Mouse (Mus musculus) heart, embryonic 10.5 days (tissue): ENCODE measurements around the gene Abca7. TPM values are rescaled to one million over a fixed set of nuclear protein-coding genes. Genes with fewer than 3 reads are reported as not detected.

Source experiments
- DNase-seq: peaks from one replicate; pipeline ENCODE4 v3.0.0-alpha.2; 2017; ENCODE audit warnings: low spot score
- H3K27ac ChIP-seq: fragments of 300-500 bp; sonication (generic); 2 replicates; pipeline ENCODE4 v1.5.1; 2016; ENCODE audit warnings: mild to moderate bottlenecking
- H3K27me3 ChIP-seq: fragments of 300-500 bp; sonication (generic); 2 replicates; pipeline ENCODE4 v1.6.1; 2016; ENCODE audit warnings: mild to moderate bottlenecking; ENCODE audit not compliant: poor library complexity, insufficient read depth, severe bottlenecking
- H3K36me3 ChIP-seq: fragments of 300-500 bp; sonication (generic); 2 replicates; pipeline ENCODE4 v1.6.1; 2016; ENCODE audit warnings: mild to moderate bottlenecking, moderate library complexity
- H3K4me1 ChIP-seq: fragments of 300-500 bp; sonication (generic); 2 replicates; pipeline ENCODE4 v1.6.1; 2016; ENCODE audit warnings: mild to moderate bottlenecking
- H3K4me3 ChIP-seq: fragments of 300-500 bp; sonication (generic); 2 replicates; pipeline ENCODE4 v1.5.1; 2016; ENCODE audit warnings: mild to moderate bottlenecking, moderate library complexity
- H3K9me3 ChIP-seq: fragments of 300-500 bp; sonication (generic); 2 replicates; pipeline ENCODE4 v1.6.1; 2016; ENCODE audit warnings: mild to moderate bottlenecking, moderate library complexity
- WGBS: fragments of 180-500 bp; shearing (Covaris S2); methylation state at CpG from one replicate; pipeline ENCODE4 v1.1.7; 2016; 5-methylcytosine and 5-hydroxymethylcytosine counted together
- polyA plus RNA-seq: library from polyadenylated mRNA; unstranded; fragments of >200 nt; fragmentation: Nextera tagmentation; extraction: Ambion mirVana; gene quantifications from 2 replicates; pipeline ENCODE4 v1.2.1, GENCODE M21; 2016

The Abca7 gene
- polyA plus RNA-seq, 1 experiment from 2014 or later = 2.8 TPM

DNA sequence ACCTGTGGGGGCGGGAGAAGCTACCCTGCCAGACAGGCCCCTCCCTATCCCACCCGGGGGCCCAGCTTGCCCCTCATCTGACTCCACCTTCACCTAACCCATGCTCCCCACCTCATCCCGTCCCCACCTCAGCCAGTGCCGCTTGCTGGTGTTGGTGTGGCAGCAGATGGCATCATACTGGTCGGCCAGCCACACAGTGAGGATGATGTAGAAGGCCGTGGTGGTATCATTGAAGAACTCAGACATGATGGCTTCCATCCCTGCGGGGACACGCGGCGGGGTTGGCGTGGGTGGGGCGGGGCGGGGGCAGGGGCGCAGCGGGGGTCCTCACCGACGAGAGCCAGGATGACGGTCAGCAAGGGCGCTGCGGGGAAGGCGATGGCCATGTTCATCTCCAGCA is 18.2 kb upstream of the Abca7 start:
- H3K4me3 ChIP-seq = no peak overlapping the region; the same call in 1 of the 2 replicates
- no peak for DNase-seq
- peaks cover 41% of the 10 kb centered on the region for H3K4me1 ChIP-seq
- peaks cover 14% of the 10 kb centered on the region for H3K27me3 ChIP-seq
- 93% methylated on average over 21 of the region's 21 CpGs for WGBS
- no peaks in the 10 kb centered on the region; the same call in 1 of the 2 replicates for H3K9me3 ChIP-seq
- H3K36me3 ChIP-seq = peaks cover 62% of the 10 kb centered on the region
- H3K27ac ChIP-seq = no peak overlapping the region

DNA sequence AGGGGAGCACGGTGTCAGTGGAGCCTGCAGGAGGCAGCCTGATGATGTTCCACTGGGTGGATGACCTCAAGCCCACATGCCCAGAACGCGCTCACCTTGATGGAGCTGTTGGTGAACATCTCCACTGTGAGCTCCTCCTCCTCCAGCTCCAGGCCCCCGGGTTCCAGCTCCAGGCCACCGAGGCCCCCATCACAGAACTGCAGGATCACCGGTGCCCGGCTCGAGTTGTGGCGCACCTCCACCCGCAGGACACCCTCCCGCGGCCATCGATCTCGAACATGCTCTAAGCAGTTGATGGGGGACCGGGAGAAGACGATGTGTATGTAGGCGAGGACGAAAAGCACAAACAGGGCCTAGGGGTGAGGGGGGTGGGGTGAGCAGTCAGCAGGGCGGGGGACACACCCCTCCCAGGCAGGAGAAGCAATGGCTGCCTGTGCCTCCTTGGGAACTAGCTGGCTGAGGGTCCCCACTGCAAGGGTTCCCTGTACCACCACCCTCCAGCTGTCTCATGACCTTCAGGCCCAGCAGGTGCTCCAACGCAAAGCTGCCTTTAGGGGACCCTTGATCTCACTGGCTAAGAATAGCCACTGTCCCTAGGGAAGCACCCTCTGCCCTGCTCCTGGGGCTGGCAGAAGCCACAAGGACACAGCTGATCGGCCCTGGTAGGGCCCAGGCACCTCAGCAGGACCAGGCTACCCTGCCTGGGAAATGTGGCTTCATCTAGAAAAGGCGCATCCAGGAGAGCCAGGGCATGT is 16.7 kb upstream of the Abca7 start:
- H3K36me3 ChIP-seq = peaks cover 56% of the 10 kb centered on the region
- 91% methylated on average over 22 of the region's 22 CpGs for WGBS
- no peaks in the 10 kb centered on the region for H3K27me3 ChIP-seq
- H3K27ac ChIP-seq = peak overlapping the region; percentile 65; the same call in 1 of the 2 replicates
- DNase-seq = no peak
- H3K9me3 ChIP-seq = no peaks in the 10 kb centered on the region; the same call in 1 of the 2 replicates
- H3K4me1 ChIP-seq = peaks cover 49% of the 10 kb centered on the region
- peak overlapping the region; percentile 16; the same call in 1 of the 2 replicates for H3K4me3 ChIP-seq

DNA sequence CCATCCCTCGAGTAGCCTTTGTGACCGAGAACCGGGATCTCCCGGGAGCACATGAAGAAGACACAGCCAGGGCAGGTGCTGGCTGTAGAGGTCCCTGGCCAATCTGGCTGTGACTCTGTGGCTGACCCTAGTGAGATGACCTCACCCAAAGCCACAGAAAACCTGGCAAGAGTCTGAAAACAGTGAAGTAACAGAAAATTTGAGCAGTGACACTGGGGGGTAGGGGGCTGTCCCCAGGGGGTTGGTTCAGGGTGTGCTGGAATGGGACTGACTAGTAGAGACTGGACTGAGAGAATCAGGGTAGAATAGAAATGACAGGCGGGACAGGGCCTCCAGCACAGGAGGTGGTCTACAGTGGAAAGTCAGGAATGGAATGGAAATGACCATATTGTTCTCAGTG is 13.1 kb upstream of the Abca7 start:
- no peak for DNase-seq
- Histone ChIP-seq H3K36me3 (peaks cover 21% of the 10 kb centered on the region), H3K27ac (peak overlapping the region; percentile 98), H3K4me3 (peak overlapping the region; percentile 86), H3K9me3 (no peaks in the 10 kb centered on the region; the same call in 1 of the 2 replicates), H3K4me1 (peaks cover 73% of the 10 kb centered on the region), H3K27me3 (no peaks in the 10 kb centered on the region)
- WGBS = 79% methylated on average over 5 of the region's 5 CpGs

DNA sequence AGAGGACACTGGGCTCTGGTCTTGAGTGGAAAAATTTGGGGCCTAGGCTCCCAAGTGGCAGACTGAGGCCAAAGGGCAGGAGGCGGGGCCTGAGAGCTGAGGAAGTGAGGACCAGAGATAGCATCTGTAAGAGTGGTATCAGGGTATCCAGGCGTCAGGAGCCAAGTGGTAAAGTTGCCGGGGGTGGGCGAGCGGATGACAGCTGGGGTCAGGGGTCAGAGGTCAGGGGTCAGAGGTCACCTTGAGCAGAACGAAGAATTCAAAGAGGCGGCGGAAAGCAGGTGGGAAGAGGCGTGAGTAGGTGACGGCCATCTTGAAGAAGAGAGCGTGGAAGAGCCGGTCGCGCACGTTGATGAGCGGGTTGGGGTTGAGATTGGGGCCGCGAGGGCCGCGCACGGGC is 12.6 kb upstream of the Abca7 start:
- Histone ChIP-seq H3K4me1 (peaks cover 77% of the 10 kb centered on the region), H3K9me3 (no peaks in the 10 kb centered on the region), H3K27ac (peak overlapping the region; percentile 98), H3K36me3 (peaks cover 16% of the 10 kb centered on the region), H3K27me3 (no peaks in the 10 kb centered on the region), H3K4me3 (peak overlapping the region; percentile 86)
- peak; percentile 88 for DNase-seq
- 1% methylated on average over 21 of the region's 21 CpGs for WGBS

DNA sequence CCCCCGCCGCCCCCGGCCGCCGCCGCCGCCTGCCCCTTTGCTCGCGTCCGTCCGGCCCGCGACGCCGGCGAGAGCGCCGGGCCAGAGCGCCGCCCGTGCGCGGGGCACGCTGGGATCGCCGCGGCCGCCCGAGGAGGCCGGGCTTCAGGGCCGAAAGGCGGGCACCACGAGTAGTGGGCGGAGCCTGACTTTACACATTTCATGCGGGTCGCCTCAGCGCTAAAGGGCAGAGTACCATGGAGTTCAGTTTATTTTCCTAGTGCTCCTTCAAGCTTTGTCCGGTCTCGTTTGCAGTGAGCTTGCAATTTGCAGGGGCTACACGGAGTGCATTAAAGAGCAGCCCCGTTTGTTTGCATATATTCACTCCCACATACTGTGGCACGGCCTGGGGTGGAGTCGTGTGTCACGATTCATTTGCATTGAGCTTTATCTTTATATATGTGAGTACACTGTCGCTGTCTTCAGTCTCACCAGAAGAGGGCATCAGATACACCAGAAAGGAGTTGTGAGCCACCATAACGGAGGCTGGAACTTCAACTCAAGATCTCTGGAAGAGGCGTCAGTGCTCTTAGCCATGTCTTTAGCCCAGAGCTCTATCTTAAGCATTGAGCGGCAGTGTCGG is 12.0 kb upstream of the Abca7 start, which contains the start of gene Tmem259:
Tmem259 (minus strand) TSS at position 136 of the 622 bp plus-strand sequence.
- Histone ChIP-seq H3K4me1 (peaks cover 80% of the 10 kb centered on the region), H3K9me3 (no peaks in the 10 kb centered on the region), H3K36me3 (peaks cover 10% of the 10 kb centered on the region), H3K27me3 (no peaks in the 10 kb centered on the region), H3K27ac (peak within 1 kb of the TSS; percentile 98), H3K4me3 (peak within 1 kb of the TSS; percentile 86)
- peak; percentile 90 for DNase-seq
- WGBS = under 1% methylated on average over 46 of the region's 49 CpGs

DNA sequence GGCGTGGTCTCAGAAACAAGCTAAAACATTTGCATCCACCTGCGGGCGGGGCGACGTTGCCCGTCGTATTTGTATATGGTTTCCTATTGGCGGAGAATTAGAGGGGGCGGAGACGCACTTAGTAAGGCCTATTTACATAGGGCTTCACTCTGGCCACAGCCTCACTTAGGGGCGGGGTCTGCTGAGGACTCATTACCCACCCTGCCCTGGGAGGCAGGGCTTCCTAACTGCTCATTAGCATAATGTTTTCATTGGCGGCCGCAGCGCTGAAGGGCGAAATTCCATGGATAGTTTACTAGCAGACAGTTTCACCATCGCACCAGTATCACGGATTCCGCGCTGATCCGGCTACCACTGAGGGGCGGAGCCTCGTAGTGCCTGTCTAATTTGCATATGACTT is 11.4 kb upstream of the Abca7 start:
- Histone ChIP-seq H3K4me3 (peak overlapping the region; percentile 86), H3K4me1 (peaks cover 80% of the 10 kb centered on the region), H3K9me3 (no peaks in the 10 kb centered on the region), H3K36me3 (peaks cover 4% of the 10 kb centered on the region; the same call in 1 of the 2 replicates), H3K27ac (peak overlapping the region; percentile 98), H3K27me3 (no peaks in the 10 kb centered on the region)
- under 1% methylated on average over 22 of the region's 22 CpGs for WGBS
- peak; percentile 99 for DNase-seq

DNA sequence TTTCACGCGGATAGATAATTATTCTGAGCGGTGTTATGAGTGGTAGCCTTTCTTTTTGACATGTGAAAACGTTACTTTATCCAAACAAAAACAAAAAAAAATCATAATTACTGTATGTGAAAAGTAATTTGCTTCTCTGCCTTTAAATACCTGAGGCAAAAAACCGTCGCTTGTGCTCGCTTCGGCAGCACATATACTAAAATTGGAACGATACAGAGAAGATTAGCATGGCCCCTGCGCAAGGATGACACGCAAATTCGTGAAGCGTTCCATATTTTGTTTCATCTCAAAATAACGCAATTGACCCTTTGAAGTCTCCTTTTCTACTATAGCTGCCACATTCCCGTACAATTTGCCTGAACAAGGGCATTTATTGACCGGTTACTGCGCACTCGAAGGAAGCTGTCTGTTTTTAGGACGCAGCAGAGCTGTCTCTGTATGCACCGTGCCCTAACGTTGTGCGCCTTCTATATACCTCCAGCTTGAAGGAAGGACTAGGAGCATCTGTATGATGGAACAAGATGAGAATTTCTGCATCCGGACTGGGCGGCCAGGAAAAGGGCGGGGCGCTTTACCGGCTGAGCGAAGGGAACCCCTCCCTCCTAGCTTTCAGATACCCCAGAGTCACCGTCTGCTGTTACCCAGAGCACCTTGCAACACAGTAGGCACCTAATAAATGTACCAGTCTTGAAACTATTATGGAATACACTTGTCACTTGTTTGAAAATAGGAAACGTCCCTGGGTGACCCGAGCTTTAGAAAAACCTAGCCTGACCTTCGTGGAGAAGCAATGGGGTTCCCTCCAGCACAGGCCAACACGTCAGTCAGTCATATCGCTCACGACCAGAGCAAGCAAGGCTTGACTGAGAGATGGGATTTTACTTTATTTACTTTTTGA is 10.7 kb upstream of the Abca7 start:
- Histone ChIP-seq H3K9me3 (no peaks in the 10 kb centered on the region), H3K27ac (peak overlapping the region; percentile 98), H3K27me3 (no peaks in the 10 kb centered on the region), H3K4me1 (peaks cover 81% of the 10 kb centered on the region), H3K4me3 (peak overlapping the region; percentile 86), H3K36me3 (peaks cover 8% of the 10 kb centered on the region; the same call in 1 of the 2 replicates)
- DNase-seq = peak; percentile 90
- WGBS = 5% methylated on average over 35 of the region's 35 CpGs

DNA sequence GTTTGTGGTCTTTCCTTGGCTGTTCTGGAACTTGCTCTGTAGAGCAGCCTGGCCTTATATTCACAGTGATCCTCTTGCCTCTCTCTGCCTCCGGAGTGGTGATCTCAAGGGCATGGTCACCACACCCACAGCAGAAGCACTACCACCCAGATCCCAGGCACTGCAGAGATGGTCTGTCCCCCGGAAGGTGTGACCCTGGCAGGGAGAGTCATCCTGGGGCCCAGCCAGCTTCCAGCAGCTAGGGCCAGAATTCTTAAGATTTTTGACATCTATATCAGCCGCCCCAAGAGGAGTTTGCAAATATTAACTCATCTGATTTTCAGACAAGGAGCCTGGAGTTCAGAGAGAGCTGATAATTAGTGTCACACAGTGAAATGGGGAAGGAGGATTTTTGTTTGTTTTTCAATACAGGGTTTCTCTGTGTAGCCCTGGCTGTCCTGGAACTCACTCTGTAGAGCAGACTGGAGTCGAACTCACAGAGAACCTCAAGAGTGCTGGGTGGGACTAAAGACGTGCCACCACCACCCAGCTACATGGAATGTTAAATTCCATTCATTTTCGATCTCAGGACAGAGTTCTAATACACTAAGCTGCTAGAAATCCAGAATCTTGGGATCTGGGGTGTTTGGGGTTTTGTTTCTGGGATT is 9.9 kb upstream of the Abca7 start:
- Histone ChIP-seq H3K27ac (peak overlapping the region; percentile 98), H3K4me1 (peaks cover 82% of the 10 kb centered on the region), H3K27me3 (no peaks in the 10 kb centered on the region), H3K4me3 (peak overlapping the region; percentile 86), H3K36me3 (peaks cover 16% of the 10 kb centered on the region), H3K9me3 (no peaks in the 10 kb centered on the region)
- WGBS = 24% methylated on average over 6 of the region's 6 CpGs
- no peak for DNase-seq

DNA sequence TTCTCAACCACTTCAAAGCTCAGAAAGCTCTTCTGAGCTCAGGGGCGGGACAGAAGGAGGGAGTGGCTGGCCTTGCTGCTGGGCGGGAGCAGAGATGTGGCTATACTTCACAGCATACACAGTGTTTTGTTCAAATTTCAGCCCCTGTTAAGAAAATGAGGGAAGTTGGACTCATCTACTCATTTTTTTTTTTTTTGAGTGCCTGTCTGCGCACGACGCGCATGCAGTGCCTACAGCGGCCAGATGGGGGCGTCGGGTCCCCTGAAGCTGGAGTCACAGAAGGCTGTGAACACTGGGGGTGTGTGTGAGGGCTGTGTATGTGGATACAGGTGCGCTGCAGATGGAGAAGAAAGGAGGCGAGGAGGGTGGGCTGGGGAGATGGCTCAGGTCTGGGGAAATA is 9.3 kb upstream of the Abca7 start:
- 0 out of 2 replicates have a peak, but pooled peaks cover 3% of the 10 kb centered on the region for H3K9me3 ChIP-seq
- WGBS = 4% methylated on average over 11 of the region's 11 CpGs
- no peaks in the 10 kb centered on the region for H3K27me3 ChIP-seq
- H3K4me3 ChIP-seq = peak overlapping the region; percentile 86
- peaks cover 76% of the 10 kb centered on the region for H3K4me1 ChIP-seq
- peak; percentile 93 for DNase-seq
- peaks cover 22% of the 10 kb centered on the region for H3K36me3 ChIP-seq
- H3K27ac ChIP-seq = peak overlapping the region; percentile 98

DNA sequence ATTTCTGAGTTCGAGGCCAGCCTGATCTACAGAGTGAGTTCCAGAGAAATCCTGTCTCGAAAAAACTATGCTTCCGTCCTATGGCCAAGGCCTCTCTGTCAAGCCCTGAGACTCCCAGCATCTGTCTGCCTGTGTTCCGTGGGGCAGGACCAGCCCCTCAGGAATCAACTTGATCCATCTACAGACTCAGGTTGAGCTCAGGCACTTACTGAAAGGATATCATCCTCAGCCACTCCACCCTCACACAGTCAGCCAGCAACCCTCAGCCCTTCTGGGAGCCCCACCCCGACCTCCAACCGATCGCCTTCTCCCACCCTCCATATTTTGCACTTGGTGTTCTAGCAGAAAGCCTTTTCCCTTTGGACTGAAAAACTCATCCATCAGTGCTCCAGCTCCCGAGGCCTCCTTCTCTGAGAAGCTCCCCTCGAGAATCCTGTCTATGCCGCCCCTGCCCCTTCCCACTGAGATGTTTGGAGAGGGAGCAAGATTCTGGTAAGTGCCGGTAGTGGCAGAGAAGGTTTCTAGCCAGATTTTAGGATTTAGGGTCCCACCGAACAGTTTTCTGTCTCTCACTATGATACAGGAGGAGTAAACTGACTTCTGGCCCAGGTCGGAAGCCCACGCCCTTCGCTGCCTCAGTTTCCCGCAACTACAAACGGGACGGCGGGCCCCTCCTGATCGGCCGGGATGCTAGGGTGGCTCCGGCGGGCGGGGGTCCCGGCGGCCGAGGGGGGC is 8.4 kb upstream of the Abca7 start:
- H3K4me1 ChIP-seq = peaks cover 68% of the 10 kb centered on the region
- H3K9me3 ChIP-seq = 0 out of 2 replicates have a peak, but pooled peaks cover 3% of the 10 kb centered on the region
- H3K27ac ChIP-seq = peak overlapping the region; percentile 98
- peaks cover 28% of the 10 kb centered on the region for H3K36me3 ChIP-seq
- DNase-seq = no peak
- WGBS = 7% methylated on average over 27 of the region's 27 CpGs
- peak overlapping the region; percentile 86 for H3K4me3 ChIP-seq
- no peaks in the 10 kb centered on the region for H3K27me3 ChIP-seq

DNA sequence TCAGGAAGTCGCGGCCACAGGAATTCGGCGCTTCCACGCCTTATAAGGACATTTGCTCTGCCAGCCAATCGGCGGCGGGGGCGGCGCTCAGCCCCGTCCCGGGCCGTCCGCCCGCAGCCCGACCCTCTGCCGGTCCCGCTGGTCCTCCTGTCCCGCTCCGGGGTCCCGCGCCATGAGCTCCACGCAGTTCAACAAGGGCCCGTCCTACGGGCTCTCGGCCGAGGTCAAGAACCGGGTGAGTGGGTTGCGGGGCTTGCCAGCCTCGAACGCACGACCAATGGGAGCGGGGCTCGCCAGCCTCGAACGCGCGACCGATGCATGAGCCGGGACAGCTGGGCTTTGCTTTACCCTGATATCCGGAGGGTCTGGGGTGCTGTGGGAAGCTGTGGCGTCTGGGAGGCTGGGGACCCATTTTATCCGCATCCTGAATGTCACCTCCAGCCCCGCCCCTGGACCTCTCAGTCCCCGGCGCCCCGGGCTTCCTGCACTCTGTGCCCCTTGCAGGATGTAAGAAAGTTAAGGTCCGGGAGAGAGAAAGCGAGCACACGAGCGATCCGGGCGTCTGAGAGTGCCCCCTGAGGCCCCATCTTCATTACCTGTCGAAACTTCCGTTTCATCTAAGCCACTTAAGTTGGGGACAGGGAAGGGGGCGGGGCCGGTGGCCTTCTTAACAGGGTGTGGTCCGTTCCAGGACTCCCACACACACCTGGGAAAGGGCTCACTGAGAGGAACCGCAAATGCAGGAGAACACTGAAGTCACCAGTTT is 7.6 kb upstream of the Abca7 start, which contains the start of gene Cnn2:
Cnn2 (plus strand) TSS at position 79 of the 766 bp plus-strand sequence.
- peak within 1 kb of the TSS; percentile 98 for H3K27ac ChIP-seq
- H3K9me3 ChIP-seq = 0 out of 2 replicates have a peak, but pooled peaks cover 3% of the 10 kb centered on the region
- peaks cover 36% of the 10 kb centered on the region for H3K36me3 ChIP-seq
- H3K4me1 ChIP-seq = peaks cover 60% of the 10 kb centered on the region
- peak; percentile 89 for DNase-seq
- WGBS = under 1% methylated on average over 59 of the region's 59 CpGs
- no peaks in the 10 kb centered on the region for H3K27me3 ChIP-seq
- H3K4me3 ChIP-seq = peak within 1 kb of the TSS; percentile 86
